Mouse (Mus musculus) CH12.LX (cell line): ENCODE data around the gene Trim40. TPM values are rescaled to one million over a fixed set of nuclear protein-coding genes. Genes with fewer than 3 reads are reported as not detected.

Source experiments
- DNase-seq: peaks from one replicate; pipeline ENCODE4 v3.0.0-alpha.2; 2013; ENCODE audit errors: extremely low read depth
- H3K27ac ChIP-seq: 2 replicates; pipeline ENCODE4 v1.5.1; 2012; ENCODE audit warnings: low read depth, mild to moderate bottlenecking, control low read depth, moderate library complexity; ENCODE audit not compliant: insufficient read depth
- H3K27me3 ChIP-seq: replicated peaks from 2 replicates; pipeline ENCODE3; 2012; ENCODE audit warnings: inconsistent platforms
- H3K36me3 ChIP-seq, 2 experiments: replicated peaks in 1 of 2; 2 replicates each; pipeline versions ENCODE3 to v1.6.1; 2012; ENCODE audit warnings: inconsistent platforms in 1 of 2, low read length in 1 of 2, mild to moderate bottlenecking in 1 of 2, mixed read lengths in 1 of 2, moderate library complexity in 1 of 2; ENCODE audit not compliant: control insufficient read depth in 1 of 2, insufficient read depth in 1 of 2
- H3K4me1 ChIP-seq, 2 experiments: 2 replicates each; pipeline ENCODE4 v1.6.1; 2012; ENCODE audit warnings: inconsistent platforms in 1 of 2, moderate library complexity in 1 of 2; ENCODE audit not compliant: insufficient read depth in 2 of 2, control insufficient read depth in 1 of 2
- H3K4me2 ChIP-seq: 2 replicates; pipeline ENCODE4 v1.6.1; 2012; ENCODE audit warnings: low read depth, mild to moderate bottlenecking, control low read depth; ENCODE audit not compliant: poor library complexity, insufficient read depth, severe bottlenecking
- H3K4me3 ChIP-seq, 3 experiments: fragments of 150-350 bp in 1 of 3; sonication (generic) in 1 of 3; replicated peaks in 1 of 3; 2 replicates each; pipeline versions ENCODE3 to v1.5.1; 2011 to 2012; ENCODE audit warnings: low read depth in 2 of 3, low read length in 2 of 3, mild to moderate bottlenecking in 2 of 3, moderate library complexity in 2 of 3, control low read depth in 1 of 3, improper control_type of control experiment in 1 of 3, inconsistent platforms in 1 of 3, mixed read lengths in 1 of 3; ENCODE audit not compliant: poor library complexity in 1 of 3
- H3K79me2 ChIP-seq: replicated peaks from 2 replicates; pipeline ENCODE4 v1.6.1; 2012; ENCODE audit warnings: mild to moderate bottlenecking, moderate library complexity; ENCODE audit not compliant: control insufficient read depth, poor library complexity, insufficient read depth, severe bottlenecking; ENCODE audit errors: extremely low read depth
- H3K9ac ChIP-seq: 2 replicates; pipeline ENCODE4 v1.6.1; 2012; ENCODE audit warnings: low read depth, mild to moderate bottlenecking, control low read depth, moderate library complexity; ENCODE audit not compliant: insufficient read depth
- H3K9me3 ChIP-seq: replicated peaks from 2 replicates; pipeline ENCODE3; 2012; ENCODE audit warnings: low read length, inconsistent platforms, mixed read lengths
- CHD1 ChIP-seq: IDR thresholded peaks from 2 replicates; pipeline ENCODE4 v1.6.1; 2012; ENCODE audit warnings: low read depth, low read length, improper control_type of control experiment, inconsistent platforms
- CHD2 ChIP-seq: IDR thresholded peaks from 2 replicates; pipeline ENCODE4 v1.6.1; 2011; ENCODE audit warnings: low read length, improper control_type of control experiment
- JUN ChIP-seq: IDR thresholded peaks from 2 replicates; pipeline ENCODE4 v1.6.1; 2011; ENCODE audit warnings: low read depth, mild to moderate bottlenecking, low read length, improper control_type of control experiment, moderate library complexity; ENCODE audit not compliant: insufficient read depth
- KAT2A ChIP-seq: IDR thresholded peaks from 2 replicates; pipeline ENCODE4 v1.6.1; 2012; ENCODE audit warnings: low read length, improper control_type of control experiment, inconsistent platforms; ENCODE audit not compliant: insufficient replicate concordance
- MAFK ChIP-seq: IDR thresholded peaks from 2 replicates; pipeline ENCODE4 v1.6.1; 2011; ENCODE audit warnings: low read length, improper control_type of control experiment; ENCODE audit not compliant: insufficient replicate concordance
- MAX ChIP-seq: IDR thresholded peaks from 2 replicates; pipeline ENCODE4 v1.6.1; 2011; ENCODE audit warnings: low read length, improper control_type of control experiment
- MAZ ChIP-seq: IDR thresholded peaks from 2 replicates; pipeline ENCODE4 v1.6.1; 2012; ENCODE audit warnings: low read depth, mild to moderate bottlenecking, inconsistent platforms, low read length, improper control_type of control experiment, moderate library complexity
- MXI1 ChIP-seq: IDR thresholded peaks from 2 replicates; pipeline ENCODE4 v1.6.1; 2011; ENCODE audit warnings: mild to moderate bottlenecking, low read depth, low read length, improper control_type of control experiment
- MYC ChIP-seq: IDR thresholded peaks from 2 replicates; pipeline ENCODE4 v1.6.1; 2011; ENCODE audit warnings: low read depth, mild to moderate bottlenecking, improper control_type of control experiment, low read length
- NELFE ChIP-seq: IDR thresholded peaks from 2 replicates; pipeline ENCODE4 v1.6.1; 2011; ENCODE audit warnings: low read depth, low read length, improper control_type of control experiment
- NRF1 ChIP-seq: IDR thresholded peaks from 2 replicates; pipeline ENCODE4 v1.6.1; 2014; ENCODE audit warnings: low read depth, mild to moderate bottlenecking, inconsistent platforms, low read length, improper control_type of control experiment, moderate library complexity
- PAX5 ChIP-seq: IDR thresholded peaks from 2 replicates; pipeline ENCODE4 v1.6.1; 2012; ENCODE audit warnings: low read length, inconsistent platforms, mixed read lengths
- POLR2AphosphoS2 ChIP-seq: IDR thresholded peaks from 2 replicates; pipeline ENCODE4 v1.6.1; 2011; ENCODE audit warnings: low read depth, low read length, improper control_type of control experiment
- RAD21 ChIP-seq: IDR thresholded peaks from 2 replicates; pipeline ENCODE4 v1.6.1; 2011; ENCODE audit warnings: low read depth, mild to moderate bottlenecking, low read length, improper control_type of control experiment, moderate library complexity
- SMC3 ChIP-seq: IDR thresholded peaks from 2 replicates; pipeline ENCODE4 v1.6.1; 2011; ENCODE audit warnings: low read depth, low read length, improper control_type of control experiment
- TCF12 ChIP-seq: IDR thresholded peaks from 2 replicates; pipeline ENCODE4 v1.6.1; 2014; ENCODE audit warnings: low read depth, mild to moderate bottlenecking, inconsistent platforms, low read length, improper control_type of control experiment
- USF1 ChIP-seq: IDR thresholded peaks from 2 replicates; pipeline ENCODE4 v1.6.1; 2014; ENCODE audit warnings: low read depth, mild to moderate bottlenecking, inconsistent platforms, low read length, improper control_type of control experiment
- ZC3H11A ChIP-seq: IDR thresholded peaks from 2 replicates; pipeline ENCODE4 v1.6.1; 2012; ENCODE audit warnings: low read depth, mild to moderate bottlenecking, inconsistent platforms, low read length, improper control_type of control experiment
- ZMIZ1 ChIP-seq: IDR thresholded peaks from 2 replicates; pipeline ENCODE4 v1.6.1; 2012; ENCODE audit warnings: low read depth, mild to moderate bottlenecking, inconsistent platforms, low read length, improper control_type of control experiment
- ZNF384 ChIP-seq: IDR thresholded peaks from 2 replicates; pipeline ENCODE4 v1.6.1; 2012; ENCODE audit warnings: low read depth, low read length, improper control_type of control experiment, inconsistent platforms
- dilution Hi-C: fragments of 300-500 bp; cut with MboI; formaldehyde crosslinking; loops from 2 replicates; pipeline ENCODE4 v1.14.3; 2020; ENCODE audit warnings: low sequenced_read_pairs; ENCODE audit not compliant: extremely low pct_unique_long_range_greater_than_20kb, extremely low pct_ligation_motif_present
- in situ Hi-C: fragments of 300-500 bp; cut with MboI; formaldehyde crosslinking; loops from 3 replicates; pipeline ENCODE4 v1.14.3; 2019; ENCODE audit warnings: low sequenced_read_pairs, low pct_ligation_motif_present, low pct_unique_long_range_greater_than_20kb, mixed read lengths
- polyA plus RNA-seq: library from polyadenylated mRNA; unstranded; fragments of >175 nt; gene quantifications from 2 replicates; pipeline ENCODE4 v1.2.1, GENCODE M21; 2012; ENCODE audit warnings: low read depth; ENCODE audit not compliant: insufficient read length
- total RNA-seq, 2 experiments: library from RNA; depleted of rRNA; stranded (reverse); fragments of 300-350 nt in 1 of 2; fragments of >200 nt in 1 of 2; gene quantifications; 2 replicates each; pipeline ENCODE4 v1.2.3; 2012 to 2014

Gene Trim40
- total and polyA plus RNA-seq, 3 experiments: 0.14 TPM; not detected in 2

- no peaks in the 10 kb centered on the region for H3K27me3 ChIP-seq
- no peak within 1 kb of the TSS for H3K4me3 ChIP-seq
- H3K27ac ChIP-seq: no peak within 1 kb of the TSS
- TF ChIP-seq MAFK: no peak
- no peak for TF ChIP-seq ZMIZ1
- no peak for TF ChIP-seq USF1
- TF ChIP-seq SMC3: no peak
- TF ChIP-seq ZNF384: no peak
- TF ChIP-seq JUN: no peak
- TF ChIP-seq NRF1: no peak
- TF ChIP-seq CHD1: no peak
- TF ChIP-seq MYC: no peak
- no peak for TF ChIP-seq RAD21
- in situ Hi-C loops: loop anchor here (10.0 kb wide), 1 partner anchor 167 kb away; no protein-coding TSS in a partner anchor
- no peaks in the 10 kb centered on the region for H3K4me1 ChIP-seq
- no peak within 1 kb of the TSS for H3K4me2 ChIP-seq
- dilution Hi-C loops: no loop called here
- DNase-seq: no peak
- H3K9ac ChIP-seq: no peak within 1 kb of the TSS
- no peaks in the 10 kb centered on the region for H3K36me3 ChIP-seq
- H3K9me3 ChIP-seq: no peaks in the 10 kb centered on the region
- no peaks in the 10 kb centered on the region for H3K79me2 ChIP-seq
Observed at GRCm38 (mm10) chr17:36897552-36898205, 7.8 kb upstream of the Trim40 start, which contains the start of gene Trim31. Gene Trim31 (plus strand): TSS chr17:36898118.

GRCm38 (mm10) chr17:36897065-36897464, 7.1 kb upstream of the Trim40 start:
- H3K9me3 ChIP-seq: no peaks in the 10 kb centered on the region
- in situ Hi-C loops: loop anchor here (10.0 kb wide), 1 partner anchor 168 kb away; no protein-coding TSS in a partner anchor
- no peak overlapping the region for H3K9ac ChIP-seq
- H3K79me2 ChIP-seq: no peaks in the 10 kb centered on the region
- no peaks in the 10 kb centered on the region for H3K27me3 ChIP-seq
- H3K4me2 ChIP-seq: no peak overlapping the region
- TF ChIP-seq PAX5 (no peak), NELFE (no peak), NRF1 (no peak), POLR2AphosphoS2 (no peak), MYC (no peak), TCF12 (no peak), MAFK (no peak), SMC3 (no peak), MXI1 (no peak), MAZ (no peak), CHD2 (no peak), ZC3H11A (no peak), KAT2A (no peak), MAX (no peak)
- TF ChIP-seq, all 38 proteins: peak for 0
- DNase-seq: no peak
- dilution Hi-C loops: no loop called here
- no peaks in the 10 kb centered on the region for H3K4me1 ChIP-seq
- H3K4me3 ChIP-seq: no peak overlapping the region
- no peaks in the 10 kb centered on the region for H3K36me3 ChIP-seq
- H3K27ac ChIP-seq: no peak overlapping the region
